Mouse (Mus musculus): ENCODE data around the gene Cdca5. TPM values are rescaled to one million over a fixed set of nuclear protein-coding genes. Genes with fewer than 3 reads are reported as not detected.
A peak's percentile ranks its signal among the peaks of the same experiment; 100 is the strongest.

Cdca5 gene
- polyA plus RNA-seq, 1 experiment from 2014 or later = 43.3 TPM

DNA sequence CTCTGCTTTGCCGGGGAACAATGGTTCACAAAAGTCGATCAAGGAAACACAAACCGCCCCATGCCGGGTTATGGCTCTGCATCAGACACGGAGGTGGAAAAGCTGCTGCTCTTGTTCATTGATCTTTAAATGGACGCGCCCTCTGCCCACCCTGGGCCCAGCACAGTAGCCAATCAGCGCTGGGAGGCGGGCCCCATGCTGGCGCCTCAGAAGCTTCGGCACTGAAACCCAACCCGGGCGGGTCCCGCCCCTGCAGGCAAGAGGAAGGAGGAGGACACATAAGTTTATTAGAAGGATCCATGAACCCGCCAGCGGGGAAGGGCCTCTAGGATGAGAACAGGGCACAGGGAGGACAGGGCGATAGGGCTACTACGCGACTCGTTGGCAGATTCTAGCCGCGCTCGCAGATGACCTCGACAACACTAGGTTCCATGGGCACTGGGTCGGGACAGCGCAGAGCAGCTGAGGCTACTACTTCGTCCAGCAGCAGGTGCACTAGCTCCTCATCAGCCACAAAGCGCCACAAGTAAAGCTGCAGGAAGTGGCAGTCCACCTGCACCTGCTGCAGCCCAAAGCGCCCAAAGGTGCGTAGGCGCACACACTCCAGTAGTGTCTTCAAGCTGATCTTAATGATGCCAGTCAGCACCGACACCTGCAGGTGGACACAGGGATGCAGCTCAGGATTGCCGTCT is 16.9 kb upstream of the Cdca5 start, which contains the start of gene Tm7sf2:
Tm7sf2 (minus strand) TSS at position 650 of the 692 bp plus-strand sequence.
- Histone ChIP-seq H3K4me1 (replicated peaks; ENCODE audit: control insufficient read depth, insufficient read depth, low read length) (peaks cover 12% of the 10 kb centered on the region), H3K27me3 (replicated peaks; ENCODE audit: control insufficient read depth, insufficient read depth, low read length) (no peaks in the 10 kb centered on the region), H3K9me3 (ENCODE audit: control insufficient read depth, low read length) (no peaks in the 10 kb centered on the region), H3K27ac (ENCODE audit: low read depth) (peak within 1 kb of the TSS; percentile 74), H3K4me2 (ENCODE audit: low read length) (peak within 1 kb of the TSS; percentile 96), H3K4me3 (ENCODE audit: low read depth, low read length) (peak within 1 kb of the TSS; percentile 48), H3K9ac (ENCODE audit: low read length) (peak within 1 kb of the TSS; percentile 55), H3K36me3 (ENCODE audit: control insufficient read depth, insufficient read depth, low read length) (peaks cover 32% of the 10 kb centered on the region)
- DNase-seq (ENCODE audit: low spot score) = peak; percentile 86
- WGBS = 8% methylated on average over 33 of the region's 33 CpGs
- peak; percentile 93 for ATAC-seq (replicated peaks; ENCODE audit: low FRiP score, low TSS enrichment, low read depth)

DNA sequence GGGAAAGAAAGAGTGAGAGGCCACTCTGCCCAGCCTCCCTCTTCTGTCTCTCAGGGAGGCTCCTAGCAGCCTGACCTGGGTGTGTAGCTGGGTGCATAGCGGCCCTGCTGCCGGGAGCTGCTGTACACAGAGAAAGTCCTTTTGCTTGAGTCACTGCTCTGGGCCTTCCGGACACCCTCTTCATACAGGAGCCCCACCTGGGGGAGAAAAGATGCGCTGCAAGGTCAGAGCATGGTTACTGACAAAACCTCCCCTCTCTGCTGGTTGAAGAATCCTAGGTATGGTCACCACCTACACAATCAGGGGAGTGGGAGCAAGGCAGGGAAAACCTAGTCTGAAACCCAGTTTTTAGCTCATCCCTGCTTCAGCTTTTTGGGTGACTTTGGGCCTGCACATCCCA is 15.8 kb upstream of the Cdca5 start:
- no peaks in the 10 kb centered on the region for H3K27me3 ChIP-seq (replicated peaks; ENCODE audit: control insufficient read depth, insufficient read depth, low read length)
- 71% methylated on average over 4 of the region's 4 CpGs for WGBS
- peaks cover 40% of the 10 kb centered on the region for H3K36me3 ChIP-seq (ENCODE audit: control insufficient read depth, insufficient read depth, low read length)
- H3K9ac ChIP-seq (ENCODE audit: low read length) = no peak overlapping the region
- ATAC-seq (replicated peaks; ENCODE audit: low FRiP score, low TSS enrichment, low read depth) (no peak), DNase-seq (ENCODE audit: low spot score) (no peak)
- H3K4me3 ChIP-seq (ENCODE audit: low read depth, low read length) = no peak overlapping the region
- no peak overlapping the region for H3K4me2 ChIP-seq (ENCODE audit: low read length)
- no peaks in the 10 kb centered on the region for H3K9me3 ChIP-seq (ENCODE audit: control insufficient read depth, low read length)
- no peak overlapping the region for H3K27ac ChIP-seq (ENCODE audit: low read depth)
- H3K4me1 ChIP-seq (replicated peaks; ENCODE audit: control insufficient read depth, insufficient read depth, low read length) = peaks cover 12% of the 10 kb centered on the region

GRCm38 (mm10) chr19:6069851-6070250 is 14.9 kb upstream of the Cdca5 start:
- Histone ChIP-seq H3K36me3 (ENCODE audit: control insufficient read depth, insufficient read depth, low read length) (peaks cover 43% of the 10 kb centered on the region), H3K27me3 (replicated peaks; ENCODE audit: control insufficient read depth, insufficient read depth, low read length) (no peaks in the 10 kb centered on the region), H3K4me1 (replicated peaks; ENCODE audit: control insufficient read depth, insufficient read depth, low read length) (peaks cover 12% of the 10 kb centered on the region), H3K27ac (ENCODE audit: low read depth) (no peak overlapping the region), H3K9me3 (ENCODE audit: control insufficient read depth, low read length) (no peaks in the 10 kb centered on the region), H3K4me3 (ENCODE audit: low read depth, low read length) (no peak overlapping the region), H3K9ac (ENCODE audit: low read length) (no peak overlapping the region), H3K4me2 (ENCODE audit: low read length) (no peak overlapping the region)
- DNase-seq (ENCODE audit: low spot score) (no peak), ATAC-seq (replicated peaks; ENCODE audit: low FRiP score, low TSS enrichment, low read depth) (no peak)
- 92% methylated on average over 10 of the region's 10 CpGs for WGBS

DNA sequence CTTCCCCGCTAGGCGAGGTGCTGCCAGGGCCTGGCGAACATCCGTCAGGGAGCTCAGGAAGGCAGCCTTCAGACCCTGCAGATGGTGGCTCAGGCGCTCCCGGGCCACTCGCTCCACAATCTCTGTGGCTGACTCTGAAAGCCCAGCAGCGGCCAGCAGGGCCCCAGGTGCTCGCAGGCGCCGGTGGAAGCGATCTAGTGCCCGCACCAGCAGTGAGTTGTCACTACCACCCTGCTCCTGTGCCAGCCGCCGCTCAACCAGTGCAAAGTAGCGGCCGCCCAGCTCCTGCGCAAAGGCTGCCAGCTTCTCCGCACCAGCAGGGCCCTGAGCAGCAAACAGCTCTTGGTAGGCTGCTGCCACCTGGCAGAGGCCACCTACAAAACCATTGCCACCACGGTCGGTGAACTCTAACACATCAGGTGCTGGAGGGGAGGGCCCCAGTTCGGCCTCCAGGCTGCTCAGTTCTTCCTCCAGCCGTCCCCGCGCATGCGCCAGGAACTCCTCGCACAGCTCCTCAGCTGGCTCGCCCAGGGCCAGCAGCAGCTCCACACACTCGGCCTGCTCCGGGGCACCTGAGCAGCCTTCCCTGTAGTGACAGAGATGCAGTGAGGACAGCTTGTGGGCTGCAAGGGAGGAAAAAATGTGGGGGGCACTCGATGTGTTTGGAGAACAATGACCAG is 14.1 kb upstream of the Cdca5 start:
- H3K36me3 ChIP-seq (ENCODE audit: control insufficient read depth, insufficient read depth, low read length) = peaks cover 52% of the 10 kb centered on the region
- 92% methylated on average over 31 of the region's 31 CpGs for WGBS
- H3K4me2 ChIP-seq (ENCODE audit: low read length) = no peak overlapping the region
- DNase-seq (ENCODE audit: low spot score) (no peak), ATAC-seq (replicated peaks; ENCODE audit: low FRiP score, low TSS enrichment, low read depth) (no peak)
- no peak overlapping the region for H3K4me3 ChIP-seq (ENCODE audit: low read depth, low read length)
- H3K4me1 ChIP-seq (replicated peaks; ENCODE audit: control insufficient read depth, insufficient read depth, low read length) = peaks cover 12% of the 10 kb centered on the region
- H3K9me3 ChIP-seq (ENCODE audit: control insufficient read depth, low read length) = no peaks in the 10 kb centered on the region
- no peak overlapping the region for H3K27ac ChIP-seq (ENCODE audit: low read depth)
- H3K27me3 ChIP-seq (replicated peaks; ENCODE audit: control insufficient read depth, insufficient read depth, low read length) = no peaks in the 10 kb centered on the region
- H3K9ac ChIP-seq (ENCODE audit: low read length) = no peak overlapping the region

DNA sequence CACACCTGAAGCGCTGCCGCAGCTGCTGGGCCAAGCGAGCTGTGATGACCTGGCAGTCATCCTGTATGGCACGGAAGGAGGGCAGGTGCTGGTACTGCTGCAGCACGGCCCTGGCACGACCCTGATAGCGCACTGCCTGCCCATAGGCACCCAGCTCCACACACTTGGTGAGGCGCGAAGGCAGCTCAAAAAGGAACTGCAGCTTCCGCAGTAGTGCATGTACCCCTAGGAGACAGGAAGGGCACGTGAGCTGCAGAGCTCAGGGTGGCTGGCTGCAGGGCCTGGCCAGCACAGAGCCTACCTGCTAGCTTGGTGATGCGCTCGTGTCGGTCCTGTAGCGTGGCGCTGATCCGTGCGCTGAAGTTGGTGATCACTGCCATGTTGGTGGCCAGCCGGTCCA is 13.5 kb upstream of the Cdca5 start:
- no peak overlapping the region for H3K27ac ChIP-seq (ENCODE audit: low read depth)
- no peak overlapping the region for H3K9ac ChIP-seq (ENCODE audit: low read length)
- H3K27me3 ChIP-seq (replicated peaks; ENCODE audit: control insufficient read depth, insufficient read depth, low read length) = no peaks in the 10 kb centered on the region
- H3K4me3 ChIP-seq (ENCODE audit: low read depth, low read length) = no peak overlapping the region
- ATAC-seq (replicated peaks; ENCODE audit: low FRiP score, low TSS enrichment, low read depth) (no peak), DNase-seq (ENCODE audit: low spot score) (no peak)
- WGBS = 92% methylated on average over 19 of the region's 19 CpGs
- H3K9me3 ChIP-seq (ENCODE audit: control insufficient read depth, low read length) = no peaks in the 10 kb centered on the region
- peaks cover 52% of the 10 kb centered on the region for H3K36me3 ChIP-seq (ENCODE audit: control insufficient read depth, insufficient read depth, low read length)
- H3K4me2 ChIP-seq (ENCODE audit: low read length) = no peak overlapping the region
- H3K4me1 ChIP-seq (replicated peaks; ENCODE audit: control insufficient read depth, insufficient read depth, low read length) = peaks cover 17% of the 10 kb centered on the region

- Histone ChIP-seq H3K4me2 (ENCODE audit: low read length) (no peak overlapping the region), H3K9ac (ENCODE audit: low read length) (no peak overlapping the region), H3K27me3 (replicated peaks; ENCODE audit: control insufficient read depth, insufficient read depth, low read length) (no peaks in the 10 kb centered on the region), H3K9me3 (ENCODE audit: control insufficient read depth, low read length) (no peaks in the 10 kb centered on the region), H3K4me1 (replicated peaks; ENCODE audit: control insufficient read depth, insufficient read depth, low read length) (peaks cover 8% of the 10 kb centered on the region), H3K4me3 (ENCODE audit: low read depth, low read length) (no peak overlapping the region), H3K27ac (ENCODE audit: low read depth) (no peak overlapping the region), H3K36me3 (ENCODE audit: control insufficient read depth, insufficient read depth, low read length) (peaks cover 52% of the 10 kb centered on the region)
- ATAC-seq (replicated peaks; ENCODE audit: low FRiP score, low TSS enrichment, low read depth) = no peak
- 94% methylated on average over 5 of the region's 5 CpGs for WGBS
- DNase-seq (ENCODE audit: low spot score) = no peak
Observed at GRCm38 (mm10) chr19:6073889-6074288, 10.9 kb upstream of the Cdca5 start.

DNA sequence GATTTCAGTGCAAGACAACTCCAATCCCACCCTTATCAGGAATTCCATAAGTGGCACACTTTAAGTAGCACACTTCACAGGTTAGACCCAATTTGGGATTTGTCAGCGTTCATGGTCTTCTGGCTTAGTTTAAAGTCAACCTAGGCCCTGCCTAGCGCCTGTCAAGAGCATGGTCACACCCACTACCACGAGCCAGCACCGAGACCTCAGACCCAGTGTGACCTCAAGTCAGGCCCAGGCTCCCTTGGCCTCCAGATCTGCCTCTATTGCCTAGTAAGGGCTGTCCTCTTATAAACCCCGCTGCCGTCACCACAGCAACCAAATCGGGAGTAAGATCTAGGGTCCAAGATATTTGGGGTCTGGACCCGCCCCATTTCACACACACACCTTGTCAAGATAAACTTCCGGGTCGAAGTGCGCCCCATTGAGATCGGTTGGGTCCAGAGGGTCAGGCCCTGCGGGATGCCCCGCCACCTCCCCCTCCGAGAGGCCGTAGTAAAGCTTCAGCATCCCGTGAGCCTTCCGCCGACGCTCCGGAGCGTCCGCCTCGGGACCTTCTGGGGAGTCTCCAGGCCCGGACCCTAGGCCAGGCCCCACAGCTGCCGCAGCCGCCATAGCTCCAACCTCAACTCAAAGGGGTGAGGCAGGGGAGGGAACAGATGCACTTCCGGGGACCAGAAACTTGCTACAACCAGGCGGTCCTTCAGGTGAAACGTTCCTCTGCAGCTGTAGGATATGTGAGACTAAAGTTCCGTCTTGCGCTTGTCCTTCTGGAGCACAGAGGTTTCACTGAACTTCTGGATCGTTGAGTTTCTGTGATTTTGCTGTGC is 8.0 kb upstream of the Cdca5 start, which contains the start of gene Vps51:
Vps51 (minus strand) TSS at position 668 of the 830 bp plus-strand sequence.
- peak within 1 kb of the TSS; percentile 81 for H3K27ac ChIP-seq (ENCODE audit: low read depth)
- ATAC-seq (replicated peaks; ENCODE audit: low FRiP score, low TSS enrichment, low read depth) (peak; percentile 82), DNase-seq (ENCODE audit: low spot score) (peak; percentile 94)
- 1% methylated on average over 33 of the region's 33 CpGs for WGBS
- peak within 1 kb of the TSS; percentile 97 for H3K4me2 ChIP-seq (ENCODE audit: low read length)
- peak within 1 kb of the TSS; percentile 72 for H3K9ac ChIP-seq (ENCODE audit: low read length)
- peaks cover 8% of the 10 kb centered on the region for H3K4me1 ChIP-seq (replicated peaks; ENCODE audit: control insufficient read depth, insufficient read depth, low read length)
- H3K9me3 ChIP-seq (ENCODE audit: control insufficient read depth, low read length) = no peaks in the 10 kb centered on the region
- peaks cover 49% of the 10 kb centered on the region for H3K36me3 ChIP-seq (ENCODE audit: control insufficient read depth, insufficient read depth, low read length)
- peak within 1 kb of the TSS; percentile 80 for H3K4me3 ChIP-seq (ENCODE audit: low read depth, low read length)
- H3K27me3 ChIP-seq (replicated peaks; ENCODE audit: control insufficient read depth, insufficient read depth, low read length) = no peaks in the 10 kb centered on the region

DNA sequence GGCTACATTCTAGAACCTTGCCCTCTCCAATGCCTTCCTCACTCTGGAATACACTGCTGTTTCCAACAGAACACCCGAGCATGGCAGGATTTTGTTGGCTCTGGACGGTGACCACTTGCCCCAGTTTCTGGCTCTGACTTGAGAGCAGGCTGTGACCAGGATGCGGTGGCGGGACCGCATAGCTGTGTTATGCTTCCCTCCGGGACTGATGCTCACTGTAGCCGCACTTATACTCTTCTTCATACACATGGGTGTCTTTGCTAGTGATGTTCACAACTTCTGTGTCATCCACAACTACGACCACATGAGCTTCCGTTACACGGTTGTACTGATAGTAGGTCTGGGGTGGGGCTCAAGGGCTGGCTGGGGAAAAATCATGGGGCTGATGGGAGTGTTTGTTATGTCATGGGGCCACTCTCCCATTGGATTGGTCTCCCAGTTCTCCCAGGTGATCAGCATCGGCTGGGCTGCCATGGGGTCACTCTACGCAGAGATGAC is 4.8 kb upstream of the Cdca5 start, which contains the start of gene Tmem262:
Tmem262 (plus strand) TSS at position 51 of the 498 bp plus-strand sequence.
- H3K4me1 ChIP-seq (replicated peaks; ENCODE audit: control insufficient read depth, insufficient read depth, low read length) = peaks cover 20% of the 10 kb centered on the region
- 93% methylated on average over 12 of the region's 12 CpGs for WGBS
- H3K4me3 ChIP-seq (ENCODE audit: low read depth, low read length) = no peak within 1 kb of the TSS
- H3K27ac ChIP-seq (ENCODE audit: low read depth) = no peak within 1 kb of the TSS
- peaks cover 41% of the 10 kb centered on the region for H3K36me3 ChIP-seq (ENCODE audit: control insufficient read depth, insufficient read depth, low read length)
- H3K27me3 ChIP-seq (replicated peaks; ENCODE audit: control insufficient read depth, insufficient read depth, low read length) = no peaks in the 10 kb centered on the region
- no peak for DNase-seq (ENCODE audit: low spot score)
- no peak within 1 kb of the TSS for H3K4me2 ChIP-seq (ENCODE audit: low read length)
- H3K9me3 ChIP-seq (ENCODE audit: control insufficient read depth, low read length) = no peaks in the 10 kb centered on the region
- no peak for ATAC-seq (replicated peaks; ENCODE audit: low FRiP score, low TSS enrichment, low read depth)
- H3K9ac ChIP-seq (ENCODE audit: low read length) = no peak within 1 kb of the TSS
